Mouse (Mus musculus): Measurements from ENCODE around the gene Alg2. TPM values are rescaled to one million over a fixed set of nuclear protein-coding genes. Genes with fewer than 3 reads are reported as not detected.

Alg2 gene
- polyA plus RNA-seq, 1 experiment from 2014 or later = 352 TPM

- H3K4me1 ChIP-seq (ENCODE audit: control insufficient read depth, insufficient read depth, low read depth, low read length) = no peaks in the 10 kb centered on the region
- WGBS = 73% methylated on average over 7 of the region's 7 CpGs
- ATAC-seq = no peak
- H3K36me3 ChIP-seq (ENCODE audit: control insufficient read depth, insufficient read depth, low read length) = no peaks in the 10 kb centered on the region
- no peak overlapping the region for H3K4me3 ChIP-seq (ENCODE audit: low read length)
- no peak overlapping the region for H3K27ac ChIP-seq (ENCODE audit: low read depth, low read length)
- H3K9ac ChIP-seq (ENCODE audit: low read depth, low read length) = no peak overlapping the region
- no peak overlapping the region for H3K4me2 ChIP-seq (ENCODE audit: low read length)
- no peaks in the 10 kb centered on the region for H3K27me3 ChIP-seq (replicated peaks; ENCODE audit: control insufficient read depth, insufficient read depth, low read length)
- no peaks in the 10 kb centered on the region for H3K9me3 ChIP-seq (ENCODE audit: control insufficient read depth, low read length)
Measured at GRCm38 (mm10) chr4:47497811-47498385, 23.8 kb upstream of the Alg2 start.

DNA sequence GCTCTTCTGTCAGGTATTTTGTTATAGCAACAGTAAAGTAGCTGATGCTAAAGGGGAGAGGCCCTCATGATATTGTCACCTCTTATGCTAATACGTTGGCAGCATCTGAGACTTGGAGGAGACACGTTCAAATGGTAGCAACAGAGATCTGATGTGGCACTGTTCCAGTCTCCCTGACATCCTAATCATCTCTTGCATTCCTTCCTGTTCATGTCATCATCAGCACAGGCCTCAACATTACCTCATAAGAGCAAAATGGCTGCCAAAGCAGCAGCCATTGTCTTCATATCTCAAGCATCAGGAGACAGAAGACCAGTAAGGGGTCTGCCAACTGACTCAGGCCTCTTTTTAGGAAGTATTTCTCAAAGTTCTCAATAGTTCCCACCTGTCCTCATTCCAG lies 20.6 kb upstream of the Alg2 start:
- H3K36me3 ChIP-seq (ENCODE audit: control insufficient read depth, insufficient read depth, low read length) = no peaks in the 10 kb centered on the region
- H3K9me3 ChIP-seq (ENCODE audit: control insufficient read depth, low read length) = no peaks in the 10 kb centered on the region
- 69% methylated on average over 2 of the region's 2 CpGs for WGBS
- H3K4me1 ChIP-seq (ENCODE audit: control insufficient read depth, insufficient read depth, low read depth, low read length) = no peaks in the 10 kb centered on the region
- no peak for ATAC-seq
- no peak overlapping the region for H3K9ac ChIP-seq (ENCODE audit: low read depth, low read length)
- H3K4me3 ChIP-seq (ENCODE audit: low read length) = no peak overlapping the region
- H3K4me2 ChIP-seq (ENCODE audit: low read length) = no peak overlapping the region
- no peaks in the 10 kb centered on the region for H3K27me3 ChIP-seq (replicated peaks; ENCODE audit: control insufficient read depth, insufficient read depth, low read length)
- H3K27ac ChIP-seq (ENCODE audit: low read depth, low read length) = no peak overlapping the region

GRCm38 (mm10) chr4:47494137-47494536 lies 20.0 kb upstream of the Alg2 start:
- H3K36me3 ChIP-seq (ENCODE audit: control insufficient read depth, insufficient read depth, low read length) = no peaks in the 10 kb centered on the region
- no peak for ATAC-seq
- no peak overlapping the region for H3K4me2 ChIP-seq (ENCODE audit: low read length)
- WGBS = 79% methylated on average over 1 of the region's 1 CpGs
- H3K27me3 ChIP-seq (replicated peaks; ENCODE audit: control insufficient read depth, insufficient read depth, low read length) = no peaks in the 10 kb centered on the region
- no peaks in the 10 kb centered on the region for H3K9me3 ChIP-seq (ENCODE audit: control insufficient read depth, low read length)
- H3K4me3 ChIP-seq (ENCODE audit: low read length) = no peak overlapping the region
- H3K4me1 ChIP-seq (ENCODE audit: control insufficient read depth, insufficient read depth, low read depth, low read length) = no peaks in the 10 kb centered on the region
- no peak overlapping the region for H3K27ac ChIP-seq (ENCODE audit: low read depth, low read length)
- H3K9ac ChIP-seq (ENCODE audit: low read depth, low read length) = no peak overlapping the region

DNA sequence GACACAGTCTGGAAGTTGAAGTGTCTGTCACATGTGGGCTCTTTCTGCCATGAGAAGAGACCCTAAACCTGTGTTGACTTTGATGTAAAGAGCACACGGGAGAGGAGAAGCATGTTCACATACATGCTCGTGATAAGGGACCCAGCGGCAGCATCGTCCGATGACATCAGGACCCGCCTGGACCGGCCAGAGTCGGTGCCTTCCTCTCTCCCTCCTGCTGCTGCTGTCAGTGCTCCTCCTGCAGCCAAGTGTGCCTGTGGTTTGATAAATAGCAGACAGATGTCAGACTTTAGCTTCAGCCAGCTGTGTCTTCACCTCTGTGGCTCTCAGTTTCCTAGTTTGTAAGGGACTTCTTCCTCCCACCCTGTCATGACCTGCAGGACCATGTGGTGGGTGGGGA lies 19.3 kb upstream of the Alg2 start:
- Histone ChIP-seq H3K36me3 (ENCODE audit: control insufficient read depth, insufficient read depth, low read length) (no peaks in the 10 kb centered on the region), H3K27me3 (replicated peaks; ENCODE audit: control insufficient read depth, insufficient read depth, low read length) (no peaks in the 10 kb centered on the region), H3K4me3 (ENCODE audit: low read length) (no peak overlapping the region), H3K9me3 (ENCODE audit: control insufficient read depth, low read length) (no peaks in the 10 kb centered on the region), H3K27ac (ENCODE audit: low read depth, low read length) (no peak overlapping the region), H3K4me2 (ENCODE audit: low read length) (no peak overlapping the region), H3K4me1 (ENCODE audit: control insufficient read depth, insufficient read depth, low read depth, low read length) (no peaks in the 10 kb centered on the region), H3K9ac (ENCODE audit: low read depth, low read length) (no peak overlapping the region)
- WGBS = 80% methylated on average over 8 of the region's 8 CpGs
- no peak for ATAC-seq

- Histone ChIP-seq H3K9ac (ENCODE audit: low read depth, low read length) (no peak overlapping the region), H3K27ac (ENCODE audit: low read depth, low read length) (no peak overlapping the region), H3K27me3 (replicated peaks; ENCODE audit: control insufficient read depth, insufficient read depth, low read length) (no peaks in the 10 kb centered on the region), H3K4me2 (ENCODE audit: low read length) (no peak overlapping the region), H3K4me1 (ENCODE audit: control insufficient read depth, insufficient read depth, low read depth, low read length) (no peaks in the 10 kb centered on the region), H3K4me3 (ENCODE audit: low read length) (no peak overlapping the region), H3K36me3 (ENCODE audit: control insufficient read depth, insufficient read depth, low read length) (no peaks in the 10 kb centered on the region), H3K9me3 (ENCODE audit: control insufficient read depth, low read length) (no peaks in the 10 kb centered on the region)
- no peak for ATAC-seq
- WGBS = 40% methylated on average over 12 of the region's 12 CpGs
Measured at GRCm38 (mm10) chr4:47492311-47493086, 18.4 kb upstream of the Alg2 start.

GRCm38 (mm10) chr4:47491243-47491642 lies 17.1 kb upstream of the Alg2 start:
- no peak overlapping the region for H3K4me2 ChIP-seq (ENCODE audit: low read length)
- no peak overlapping the region for H3K4me3 ChIP-seq (ENCODE audit: low read length)
- no peaks in the 10 kb centered on the region for H3K27me3 ChIP-seq (replicated peaks; ENCODE audit: control insufficient read depth, insufficient read depth, low read length)
- no peaks in the 10 kb centered on the region for H3K9me3 ChIP-seq (ENCODE audit: control insufficient read depth, low read length)
- no peak for ATAC-seq
- WGBS = 85% methylated on average over 6 of the region's 6 CpGs
- no peak overlapping the region for H3K27ac ChIP-seq (ENCODE audit: low read depth, low read length)
- no peaks in the 10 kb centered on the region for H3K4me1 ChIP-seq (ENCODE audit: control insufficient read depth, insufficient read depth, low read depth, low read length)
- H3K9ac ChIP-seq (ENCODE audit: low read depth, low read length) = no peak overlapping the region
- H3K36me3 ChIP-seq (ENCODE audit: control insufficient read depth, insufficient read depth, low read length) = no peaks in the 10 kb centered on the region

GRCm38 (mm10) chr4:47480576-47480975 lies 6.4 kb upstream of the Alg2 start:
- Histone ChIP-seq H3K27me3 (replicated peaks; ENCODE audit: control insufficient read depth, insufficient read depth, low read length) (no peaks in the 10 kb centered on the region), H3K4me2 (ENCODE audit: low read length) (no peak overlapping the region), H3K4me3 (ENCODE audit: low read length) (no peak overlapping the region), H3K9ac (ENCODE audit: low read depth, low read length) (no peak overlapping the region), H3K36me3 (ENCODE audit: control insufficient read depth, insufficient read depth, low read length) (peaks cover 14% of the 10 kb centered on the region), H3K27ac (ENCODE audit: low read depth, low read length) (no peak overlapping the region), H3K9me3 (ENCODE audit: control insufficient read depth, low read length) (no peaks in the 10 kb centered on the region), H3K4me1 (ENCODE audit: control insufficient read depth, insufficient read depth, low read depth, low read length) (peaks cover 2% of the 10 kb centered on the region; the same call in 1 of the 2 replicates)
- ATAC-seq = no peak
- WGBS = 94% methylated on average over 9 of the region's 9 CpGs

DNA sequence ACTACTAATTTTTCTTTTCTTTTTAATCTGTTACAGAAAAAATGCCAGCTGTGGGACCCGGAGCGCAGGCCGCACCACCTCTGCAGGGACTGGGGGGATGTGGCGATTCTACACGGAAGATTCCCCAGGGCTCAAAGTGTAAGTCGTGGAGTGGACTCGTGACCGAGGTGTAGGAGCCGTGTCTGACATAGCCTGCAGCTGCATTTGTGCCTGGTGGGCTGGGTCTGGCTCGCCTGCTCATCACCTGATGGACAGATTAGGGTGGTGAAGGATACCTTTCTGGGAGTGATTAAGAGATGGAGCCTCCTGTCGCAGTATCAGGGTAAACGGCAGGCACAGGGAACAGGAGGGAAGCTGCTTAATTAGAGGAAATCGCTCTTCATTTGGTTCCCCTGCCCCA lies 6.0 kb upstream of the Alg2 start:
- no peak for ATAC-seq
- 90% methylated on average over 13 of the region's 13 CpGs for WGBS
- Histone ChIP-seq H3K27me3 (replicated peaks; ENCODE audit: control insufficient read depth, insufficient read depth, low read length) (no peaks in the 10 kb centered on the region), H3K9ac (ENCODE audit: low read depth, low read length) (no peak overlapping the region), H3K9me3 (ENCODE audit: control insufficient read depth, low read length) (no peaks in the 10 kb centered on the region), H3K4me1 (ENCODE audit: control insufficient read depth, insufficient read depth, low read depth, low read length) (peaks cover 6% of the 10 kb centered on the region), H3K36me3 (ENCODE audit: control insufficient read depth, insufficient read depth, low read length) (peaks cover 14% of the 10 kb centered on the region), H3K4me2 (ENCODE audit: low read length) (no peak overlapping the region), H3K27ac (ENCODE audit: low read depth, low read length) (no peak overlapping the region), H3K4me3 (ENCODE audit: low read length) (no peak overlapping the region)

DNA sequence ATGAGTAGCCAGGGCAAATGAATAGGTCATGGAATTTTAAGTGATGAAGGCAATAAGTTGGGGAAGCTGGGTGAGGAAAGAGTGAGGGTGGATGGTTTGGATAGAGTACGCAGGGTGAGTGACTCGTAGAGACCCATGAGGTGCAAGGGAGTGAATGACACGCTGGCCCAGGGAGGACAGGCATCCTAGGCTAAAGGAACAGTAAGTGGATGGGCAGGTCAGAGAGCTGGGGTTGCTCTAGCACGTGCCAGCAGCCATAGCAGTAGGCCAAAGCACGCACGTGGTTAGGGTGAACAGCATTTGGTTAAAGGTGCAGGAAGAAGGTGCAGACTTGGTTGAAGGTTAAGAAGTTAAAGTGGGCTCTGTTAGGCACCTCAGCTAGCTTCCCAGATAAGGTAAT lies 3.4 kb upstream of the Alg2 start:
- Histone ChIP-seq H3K9ac (ENCODE audit: low read depth, low read length) (no peak overlapping the region), H3K4me2 (ENCODE audit: low read length) (no peak overlapping the region), H3K9me3 (ENCODE audit: control insufficient read depth, low read length) (no peaks in the 10 kb centered on the region), H3K4me3 (ENCODE audit: low read length) (no peak overlapping the region), H3K36me3 (ENCODE audit: control insufficient read depth, insufficient read depth, low read length) (peaks cover 14% of the 10 kb centered on the region), H3K27ac (ENCODE audit: low read depth, low read length) (no peak overlapping the region), H3K4me1 (ENCODE audit: control insufficient read depth, insufficient read depth, low read depth, low read length) (peaks cover 16% of the 10 kb centered on the region), H3K27me3 (replicated peaks; ENCODE audit: control insufficient read depth, insufficient read depth, low read length) (no peaks in the 10 kb centered on the region)
- 97% methylated on average over 6 of the region's 6 CpGs for WGBS
- no peak for ATAC-seq

Data from hindbrain, embryonic 16.5 days (tissue).